Mouse (Mus musculus) right cerebral cortex, postnatal 14 days (tissue): Measurements from ENCODE around the gene Gstt4.
A peak's percentile ranks its signal among the peaks of the same experiment; 100 is the strongest.

Experiments
- DNase-seq: peaks from one replicate; pipeline ENCODE4 v3.0.0; 2022

The Gstt4 gene

DNA sequence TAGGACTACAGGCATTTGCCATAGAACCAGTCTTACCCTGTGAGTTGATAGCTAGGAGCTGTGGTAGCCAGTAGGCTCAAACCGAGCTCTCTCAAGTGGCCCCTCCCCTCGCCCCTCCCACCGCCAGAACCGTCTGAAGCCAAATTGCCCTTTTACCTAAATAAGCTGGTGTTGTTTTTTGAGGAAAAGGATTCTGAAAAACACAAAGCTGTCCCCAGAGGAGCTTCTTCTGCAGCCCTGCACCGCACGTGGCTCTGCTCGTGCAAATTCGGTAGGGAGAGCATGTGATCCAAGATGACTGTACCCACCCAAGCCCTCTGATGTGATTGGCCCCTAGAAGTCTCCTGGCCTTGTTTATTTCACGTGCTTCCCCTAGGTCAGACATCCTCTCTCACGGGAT is 13.0 kb upstream of the Gstt4 start:
- DNase-seq, result no peak

DNA sequence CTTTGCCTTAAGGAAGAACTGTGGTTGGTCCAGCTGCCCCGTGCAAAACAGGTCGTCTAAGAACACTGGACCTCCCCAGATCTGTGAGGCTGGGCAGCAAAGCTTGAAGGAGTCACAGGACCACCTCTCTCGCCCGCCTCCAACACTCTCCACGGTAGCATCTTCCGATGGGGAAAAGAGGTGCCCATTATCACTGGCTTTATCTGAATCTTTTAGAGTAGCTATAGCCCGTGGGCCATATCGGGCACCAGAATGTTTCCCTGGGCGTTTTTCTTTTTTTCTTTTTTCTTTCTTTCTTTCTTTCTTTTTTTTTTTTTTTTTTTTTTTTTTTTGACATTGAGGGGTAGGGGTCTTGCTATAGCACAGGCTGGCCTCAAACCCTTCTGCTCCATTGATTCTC is 12.4 kb upstream of the Gstt4 start:
- DNase-seq, result no peak

DNA sequence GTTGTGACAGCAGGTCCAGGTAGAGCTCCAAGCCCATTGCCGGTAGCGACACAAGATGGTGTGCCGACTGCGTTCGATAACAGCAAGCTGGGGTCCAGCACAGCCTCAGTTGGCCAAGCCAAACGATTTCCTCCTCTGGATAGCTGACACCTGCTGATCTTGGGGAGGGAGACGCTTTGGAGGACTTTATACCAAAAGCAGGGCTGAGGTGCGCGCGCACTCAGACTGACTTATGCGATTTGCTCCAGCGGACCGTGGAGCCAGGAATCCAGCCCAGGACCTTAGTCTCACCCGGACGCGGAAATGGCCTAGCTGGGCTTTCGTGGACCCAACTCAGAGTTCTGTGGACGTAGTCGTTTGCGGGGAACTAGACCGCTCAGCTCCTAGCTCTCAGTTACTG is 11.9 kb upstream of the Gstt4 start:
- peak; percentile 64 for DNase-seq

DNA sequence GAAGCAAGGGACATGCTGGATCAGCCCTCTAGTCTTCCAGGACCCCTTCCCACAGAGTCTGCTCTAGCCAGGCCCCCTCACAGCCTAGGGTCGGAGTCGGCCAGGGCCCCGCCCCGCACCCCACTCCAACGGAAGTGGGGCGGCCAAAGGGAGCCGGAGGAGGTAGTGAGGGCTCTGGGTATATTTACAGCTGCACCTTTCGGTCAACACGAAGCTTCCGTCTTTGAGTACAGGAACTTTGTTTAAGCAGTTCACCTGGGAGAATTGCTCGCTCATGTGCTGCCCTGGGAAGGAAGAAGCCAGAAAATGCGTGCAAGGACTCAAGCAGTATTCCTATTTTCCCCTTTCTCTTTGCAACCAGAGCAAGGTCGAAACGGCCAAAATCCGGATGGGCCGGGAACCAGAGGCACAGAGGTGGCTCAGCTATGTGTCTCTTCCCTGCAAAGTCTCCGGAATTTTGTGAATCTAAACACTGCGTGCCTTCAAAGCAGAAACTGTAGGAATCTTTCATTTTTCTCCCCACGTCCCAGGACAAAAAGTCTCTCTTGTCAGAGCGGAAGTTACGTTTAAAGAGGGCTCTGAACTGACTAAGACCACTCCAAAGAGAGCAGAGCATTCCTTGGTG is 11.2 kb upstream of the Gstt4 start:
- DNase-seq, result no peak

DNA sequence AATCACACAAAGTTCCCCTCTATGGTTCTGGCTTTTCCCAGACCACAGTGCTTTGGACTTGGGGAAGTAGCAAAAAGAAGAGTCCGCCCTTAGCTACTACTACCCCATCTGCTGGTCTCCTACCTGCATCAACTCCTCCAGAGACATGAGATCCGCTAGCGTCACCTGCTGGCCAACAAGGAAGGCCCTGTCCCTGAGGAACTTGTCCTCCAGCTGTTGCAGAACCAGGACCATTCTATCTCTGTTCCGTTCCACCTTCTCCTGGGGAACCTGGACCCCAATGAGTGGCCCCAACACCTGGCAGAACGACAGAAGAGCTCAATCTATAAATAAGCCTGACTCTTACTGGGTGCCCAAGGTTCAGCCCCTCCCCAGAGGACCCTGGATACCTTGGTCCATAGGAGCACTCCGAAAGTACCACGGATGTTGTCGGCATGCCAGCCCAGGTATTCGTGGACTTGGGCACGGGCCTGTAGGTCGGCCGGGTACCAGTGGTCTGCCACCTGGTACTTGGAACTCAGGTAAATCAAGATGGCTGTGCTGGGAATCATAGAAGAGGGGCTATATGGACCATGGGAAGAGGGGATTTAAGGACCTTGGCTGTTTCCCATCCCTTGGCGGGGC is 10.0 kb upstream of the Gstt4 start:
- DNase-seq, result peak; percentile 64

DNA sequence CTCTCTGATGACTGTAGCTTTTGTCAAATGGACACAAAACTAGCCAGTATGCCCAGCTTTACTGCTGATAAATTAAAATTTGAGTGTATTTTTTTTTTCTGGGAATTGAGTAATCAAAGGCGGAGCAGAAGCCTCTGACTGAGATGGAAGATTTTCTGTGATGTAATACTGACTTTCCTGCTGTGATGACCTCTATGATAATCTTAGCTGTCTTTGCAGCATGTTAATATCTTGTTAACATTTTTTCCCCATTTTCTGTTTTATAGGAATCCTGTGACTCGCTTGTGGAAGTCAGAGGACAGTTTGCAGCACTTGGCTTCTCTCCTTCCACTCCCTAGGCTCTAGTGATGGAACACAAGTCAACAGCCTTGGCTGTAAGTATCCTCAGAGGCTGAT is 7.9 kb upstream of the Gstt4 start:
- no peak for DNase-seq

DNA sequence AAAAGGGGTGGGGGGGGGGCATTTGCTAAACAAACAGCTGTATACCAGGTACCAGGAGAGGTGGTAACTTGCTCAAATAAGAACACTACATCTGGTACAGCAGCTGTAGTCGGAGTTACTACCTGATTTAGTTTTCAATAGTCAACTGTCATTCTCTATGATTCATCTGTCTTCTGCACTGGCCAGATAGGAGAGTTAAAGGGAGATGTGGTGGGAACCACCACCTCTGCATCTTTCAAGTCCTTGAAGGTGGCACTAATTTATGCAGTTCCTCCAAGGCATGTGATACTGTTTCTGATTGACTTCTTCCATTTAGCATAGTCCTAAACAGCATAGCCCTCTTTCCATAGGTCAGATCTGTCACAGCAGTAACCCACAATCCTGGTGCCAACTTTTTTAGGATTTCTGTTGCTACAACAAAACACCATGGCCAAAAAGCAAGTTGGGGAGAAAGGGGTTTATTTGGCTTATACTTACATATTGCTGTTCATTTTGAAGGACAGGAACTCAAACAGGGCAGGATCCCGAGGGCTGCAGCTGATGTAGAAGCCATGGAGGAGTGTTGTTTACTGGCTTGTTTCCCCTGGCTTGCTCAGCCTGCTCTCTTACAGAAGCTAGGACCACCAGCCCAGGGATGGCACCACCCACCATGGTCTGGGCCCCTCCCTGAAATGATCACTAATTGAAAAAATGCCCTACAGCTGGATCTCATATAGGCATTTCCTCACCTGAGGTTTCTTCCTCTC is 7.4 kb upstream of the Gstt4 start:
- no peak for DNase-seq

DNA sequence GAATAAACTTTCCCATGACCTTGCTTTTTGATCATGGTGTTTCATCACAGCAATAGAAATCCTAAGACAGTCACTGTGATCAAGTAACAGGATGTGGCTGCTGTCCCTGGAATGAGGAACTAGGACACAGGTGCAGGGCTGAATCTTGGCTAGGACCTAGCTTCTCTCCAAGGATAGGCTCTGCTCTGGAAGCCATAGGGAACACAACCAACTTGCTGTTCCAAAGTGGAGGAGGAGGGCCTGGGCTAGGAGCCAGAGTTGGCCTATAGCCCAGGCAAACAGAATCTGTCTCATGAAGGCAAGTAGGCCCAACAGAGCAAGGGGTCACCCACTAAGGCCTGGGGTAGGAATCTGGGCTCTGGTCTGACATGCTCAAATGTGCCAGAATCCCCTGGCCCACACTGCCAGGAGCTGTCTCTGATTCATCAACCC is 6.2 kb upstream of the Gstt4 start:
- DNase-seq, result no peak

DNA sequence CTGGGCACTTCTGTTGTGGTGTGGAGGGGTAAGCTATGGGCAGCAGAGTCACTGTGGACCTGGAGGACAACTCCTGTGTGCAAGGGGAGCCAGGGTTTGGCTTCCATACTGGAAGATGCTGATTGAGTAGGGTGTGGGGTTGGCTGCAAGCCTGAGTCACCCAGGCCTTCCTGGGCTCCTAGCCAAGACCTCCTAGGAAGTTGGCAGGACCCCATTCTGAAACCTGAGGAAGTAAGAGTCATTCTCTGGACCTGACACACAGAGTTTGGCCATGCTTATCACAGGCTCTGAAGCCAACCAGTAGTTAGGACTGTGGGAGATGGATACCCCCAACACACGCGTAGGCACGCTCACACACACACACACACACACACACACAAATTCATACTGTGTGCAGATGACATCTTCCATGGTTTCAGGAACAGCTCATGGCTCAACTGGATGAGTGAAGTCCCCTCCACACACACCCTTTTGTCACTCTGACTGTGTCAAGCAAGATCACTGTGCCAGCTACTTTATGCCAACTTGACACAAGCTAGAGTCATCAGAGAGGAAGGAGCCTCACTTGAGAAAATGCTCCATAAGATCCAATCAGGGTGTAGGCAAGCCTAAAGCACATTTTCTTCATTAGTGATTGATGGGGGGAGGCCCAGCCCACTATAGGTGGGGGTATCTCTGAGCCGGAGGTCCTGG is 5.5 kb upstream of the Gstt4 start:
- peak; percentile 40 for DNase-seq

DNA sequence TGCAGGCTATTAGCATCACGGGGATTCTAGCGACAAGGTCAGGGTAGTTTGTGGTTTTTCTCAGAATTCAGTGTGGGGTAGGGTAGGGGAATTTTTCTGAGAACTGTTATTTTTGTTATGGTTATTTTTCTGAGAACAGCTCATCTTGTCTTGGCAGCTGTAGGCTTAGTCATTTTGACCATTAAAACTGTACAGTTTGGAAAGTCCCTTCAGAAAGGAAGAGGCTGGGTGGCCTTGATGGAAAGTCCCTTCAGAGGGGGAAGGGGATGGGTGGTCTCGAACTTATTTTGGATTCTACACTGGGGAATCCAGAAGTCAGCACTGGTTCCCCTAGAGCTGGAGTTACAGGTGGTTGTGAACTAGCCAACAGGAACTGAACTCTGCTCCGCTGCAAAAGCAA is 2.2 kb upstream of the Gstt4 start:
- no peak for DNase-seq

DNA sequence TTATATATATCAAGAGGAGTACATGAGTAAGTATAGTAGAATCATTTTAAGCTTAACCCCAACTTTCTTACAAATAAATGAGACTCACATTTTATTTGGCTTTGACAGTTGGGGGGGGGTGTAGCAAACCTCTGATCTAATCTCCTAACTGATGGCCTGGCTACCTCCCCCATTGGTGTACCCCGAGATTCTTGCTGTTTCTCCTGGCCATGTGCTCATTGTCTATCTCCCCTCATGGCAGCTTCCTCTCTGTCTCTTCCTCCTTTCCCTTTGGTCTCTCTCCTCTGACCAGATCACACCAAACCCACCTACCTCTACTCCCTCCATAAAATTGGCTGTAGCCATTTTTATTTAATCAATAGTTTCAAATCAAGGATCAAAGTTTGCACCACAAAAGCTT is 1.4 kb upstream of the Gstt4 start:
- DNase-seq, result no peak

DNA sequence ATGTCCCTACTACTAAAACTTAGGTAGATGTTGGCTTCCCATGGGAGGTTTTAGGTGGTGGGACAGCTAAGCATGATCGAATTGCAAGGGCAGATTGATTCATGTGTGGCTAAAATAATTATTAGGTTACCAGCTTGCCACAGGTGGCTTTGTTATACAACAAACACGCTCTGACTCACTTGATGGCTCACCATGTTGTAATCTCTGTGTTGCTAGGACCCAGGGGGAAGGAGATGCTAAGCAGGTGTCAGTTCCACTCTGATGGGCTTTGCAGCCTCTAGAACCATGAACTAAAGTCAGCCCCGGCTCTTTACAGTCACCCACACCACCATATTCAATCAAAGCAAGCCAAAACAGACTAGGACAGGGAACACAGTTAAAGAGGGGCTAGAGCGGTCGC is 2.5 kb downstream of the Gstt4 start:
- no peak for DNase-seq

DNA sequence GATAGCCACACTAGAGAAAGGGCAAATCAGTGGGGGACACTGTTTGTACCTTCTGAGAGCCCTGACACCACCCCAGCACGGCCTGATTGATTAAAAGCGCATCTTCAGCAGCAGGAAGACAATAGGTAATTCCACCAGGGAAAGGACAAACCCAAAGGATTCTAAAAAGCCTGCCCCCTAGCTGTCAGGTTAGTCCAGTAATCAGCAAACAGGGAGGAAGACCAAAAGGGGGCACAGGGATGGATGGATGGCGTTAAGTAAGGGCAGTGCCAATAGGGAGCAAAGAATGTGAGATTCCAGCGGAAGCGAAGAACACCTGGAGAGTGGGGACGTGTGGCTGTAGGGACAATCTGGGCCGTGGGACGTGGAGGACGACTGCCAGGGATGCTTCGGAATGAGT is 3.7 kb downstream of the Gstt4 start:
- no peak for DNase-seq

DNA sequence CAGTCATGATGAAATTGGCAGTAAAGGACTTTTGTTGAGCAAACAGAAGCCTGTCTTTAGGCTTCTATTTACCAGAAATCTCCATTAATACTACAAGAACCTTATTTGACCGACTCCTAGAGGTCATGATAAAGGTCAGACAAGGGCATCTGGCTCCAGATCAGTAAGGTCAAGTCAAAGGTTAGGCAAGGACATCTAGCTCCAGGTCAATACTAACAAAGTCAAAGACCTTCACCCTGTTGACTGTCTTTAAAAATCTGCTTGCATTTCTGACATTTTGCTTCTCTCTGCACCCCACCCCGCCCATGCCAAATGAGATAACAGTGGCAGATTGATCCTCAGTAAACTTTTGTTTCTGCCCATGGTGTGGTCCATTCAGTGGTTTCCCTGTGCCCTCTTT is 18.1 kb downstream of the Gstt4 start:
- no peak for DNase-seq

DNA sequence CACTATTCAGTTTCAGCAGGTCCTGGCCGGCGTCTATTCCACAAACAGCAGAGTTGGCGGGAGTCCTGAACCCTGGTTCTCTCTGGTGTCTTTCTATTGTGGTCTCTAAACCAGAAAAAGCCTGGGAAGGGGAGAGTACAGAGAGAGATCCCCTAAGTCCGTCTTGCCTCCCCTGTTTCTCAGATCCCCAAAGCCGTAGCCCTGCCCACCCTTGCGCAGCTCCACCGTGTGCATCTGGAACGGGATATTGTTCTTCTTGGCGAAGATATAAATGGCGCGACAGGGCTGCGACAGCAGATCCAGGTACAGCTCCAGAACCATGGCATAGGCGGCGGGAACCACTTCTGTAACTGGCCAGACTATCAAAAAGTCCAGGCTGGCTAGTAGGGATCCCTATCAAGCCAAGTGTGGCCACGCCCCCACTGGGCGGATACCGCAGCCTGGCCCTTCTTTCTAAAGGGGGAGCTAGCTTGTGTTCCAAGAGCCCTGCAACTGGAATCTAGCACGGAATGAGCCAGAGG is 24.1 kb downstream of the Gstt4 start, which contains the start of gene Gstt1:
TSS of gene Gstt1 (minus strand) at position 409 of the 521 bp plus-strand sequence.
- no peak for DNase-seq

DNA sequence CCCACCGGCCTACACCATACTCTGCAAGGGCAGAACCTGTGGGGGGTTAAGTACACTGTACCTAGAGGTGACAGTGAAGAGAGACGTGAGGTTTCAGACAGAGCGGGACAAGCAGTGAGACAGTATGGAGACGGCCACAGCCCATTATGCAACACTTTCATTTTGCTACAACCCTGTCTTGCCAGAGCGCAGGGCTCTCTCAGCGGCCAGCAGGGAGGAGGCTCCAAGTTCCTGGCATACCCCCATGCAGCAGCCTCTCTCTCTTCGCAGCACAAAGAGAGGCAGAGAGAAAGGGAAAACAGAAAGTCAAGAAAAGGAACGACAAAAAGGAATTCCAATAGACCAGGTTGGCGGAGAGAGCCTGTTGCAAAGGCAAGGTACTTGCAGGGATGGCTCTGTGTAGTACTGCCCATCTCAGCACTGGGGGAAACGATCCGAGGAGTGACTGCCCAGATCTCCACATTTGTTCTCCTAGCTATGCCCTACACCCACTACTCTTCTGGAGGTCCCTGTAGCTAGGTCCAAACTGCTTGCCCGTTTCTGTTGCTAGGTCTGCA is 24.6 kb downstream of the Gstt4 start:
- peak; percentile 24 for DNase-seq

DNA sequence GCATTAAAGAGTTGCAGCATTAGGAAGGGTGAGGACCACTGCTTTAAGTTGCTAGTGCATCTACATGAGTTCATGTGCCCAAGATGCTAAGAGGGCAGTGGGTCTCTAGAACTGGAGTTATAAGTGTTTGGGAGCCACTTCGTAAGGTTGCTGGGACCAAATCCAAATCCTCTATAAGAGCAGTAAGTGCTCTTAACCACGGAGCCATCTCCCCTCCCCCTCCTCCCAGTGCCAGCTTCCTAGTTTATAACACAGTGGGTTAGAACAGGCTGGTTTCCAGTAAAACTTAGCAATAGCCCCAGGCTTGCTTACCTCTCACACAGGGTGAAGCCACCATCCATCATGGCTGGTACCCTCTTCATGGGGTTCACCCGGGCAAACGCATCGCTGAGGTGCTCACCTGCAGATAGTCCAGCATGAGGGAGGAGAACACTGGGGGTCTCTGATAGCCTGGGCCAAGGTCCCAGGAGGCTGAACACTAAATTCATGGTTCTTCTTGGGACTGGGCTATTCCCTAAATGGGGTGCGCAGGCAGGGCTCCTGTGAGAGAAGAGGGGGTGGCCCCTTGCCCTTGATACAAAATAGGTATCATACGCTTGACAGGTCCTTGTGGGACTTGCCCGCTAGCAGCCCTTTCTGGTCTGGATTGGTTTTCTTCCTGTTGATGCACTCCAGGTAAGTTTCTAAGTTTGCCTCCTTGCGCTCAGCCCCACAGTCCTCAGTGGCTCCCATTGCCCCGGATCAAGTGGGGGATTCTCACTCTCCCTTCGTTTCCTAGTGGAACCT is 25.4 kb downstream of the Gstt4 start:
- no peak for DNase-seq

DNA sequence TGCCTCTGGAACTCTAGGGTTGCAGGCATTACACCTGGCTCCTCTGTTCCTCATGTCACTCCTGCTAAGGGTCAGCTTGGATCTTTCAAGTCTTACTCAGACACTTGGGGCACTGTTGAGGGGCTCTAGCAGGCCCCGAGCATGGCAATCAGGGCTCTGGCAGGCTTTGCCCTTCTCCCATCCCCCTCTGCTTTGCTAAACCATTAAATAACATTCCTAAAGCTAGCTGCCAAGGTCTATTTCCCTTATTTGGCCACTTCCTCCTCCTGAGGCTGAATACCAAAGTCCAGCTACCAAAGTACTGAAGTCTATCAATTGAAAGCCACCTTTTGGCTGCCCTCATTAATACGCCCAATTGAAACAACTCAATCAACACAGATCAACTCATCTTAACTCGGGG is 27.5 kb downstream of the Gstt4 start:
- no peak for DNase-seq

DNA sequence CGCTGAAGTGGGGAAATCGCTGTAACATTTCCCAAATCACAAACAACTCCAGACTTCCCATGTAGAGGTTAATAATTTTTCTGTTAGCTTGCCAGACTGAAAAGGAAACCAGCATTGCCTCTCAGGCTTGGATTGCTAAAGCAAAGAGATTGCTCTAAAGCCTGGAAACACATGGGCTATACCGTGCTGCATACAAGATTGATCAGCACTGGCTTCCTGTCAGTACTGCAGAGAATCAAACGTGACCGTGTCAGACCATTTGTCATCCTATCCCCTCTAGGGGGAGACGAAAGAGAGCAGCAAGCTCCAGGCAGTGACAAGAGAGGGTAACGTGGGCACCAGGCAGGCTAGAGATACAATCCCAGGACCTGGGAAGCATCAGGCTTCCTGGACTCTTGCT is 31.6 kb downstream of the Gstt4 start:
- no peak for DNase-seq

DNA sequence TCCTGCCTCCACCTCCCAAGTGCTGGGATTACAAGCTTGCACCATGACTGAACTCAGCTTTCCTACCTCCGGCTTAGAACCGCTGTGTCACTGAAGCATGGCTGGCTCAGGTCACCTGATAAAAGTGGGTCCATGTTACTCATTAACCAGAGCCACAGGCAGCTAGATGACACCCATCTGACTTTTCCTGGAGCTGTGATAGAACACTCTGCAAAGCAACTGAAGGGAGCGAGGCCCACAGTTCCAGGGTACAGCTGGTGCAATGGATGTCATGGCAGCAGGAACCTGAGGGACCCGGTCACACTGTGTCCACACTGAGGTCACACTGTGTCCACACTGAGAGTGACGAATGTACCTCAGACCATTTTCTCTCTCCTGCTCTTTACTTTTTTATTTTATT is 32.5 kb downstream of the Gstt4 start:
- DNase-seq, result no peak

DNA sequence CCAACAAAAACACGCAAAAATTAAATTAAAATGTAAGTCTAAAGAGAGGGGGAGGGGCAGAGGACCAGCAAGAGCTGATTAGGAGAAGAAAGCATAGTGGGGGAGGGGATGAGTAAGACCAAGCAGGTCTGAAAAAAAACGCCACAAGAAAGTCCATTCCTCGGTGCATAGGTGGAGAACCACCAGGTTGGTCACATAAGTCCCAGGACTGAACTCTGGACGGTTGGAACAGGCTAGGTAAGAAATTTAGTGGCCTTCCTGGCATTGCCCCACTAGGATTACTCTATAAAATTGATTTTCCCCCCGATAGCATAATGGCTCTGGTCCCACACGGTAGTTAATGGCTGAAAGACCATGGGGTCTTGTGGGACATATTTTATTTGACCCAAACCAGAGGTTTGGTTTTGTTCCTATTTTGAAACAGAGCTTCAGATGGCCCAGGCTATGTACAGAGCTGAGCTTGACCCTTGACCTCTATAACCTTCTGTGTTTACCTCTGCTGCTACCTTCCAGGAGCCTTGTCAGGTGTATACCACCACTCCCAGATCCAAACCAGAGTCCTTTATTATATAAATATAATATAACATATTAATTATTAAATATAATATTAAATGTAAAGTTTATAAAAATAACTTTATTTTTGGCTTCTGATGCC is 33.1 kb downstream of the Gstt4 start:
- DNase-seq, result no peak

DNA sequence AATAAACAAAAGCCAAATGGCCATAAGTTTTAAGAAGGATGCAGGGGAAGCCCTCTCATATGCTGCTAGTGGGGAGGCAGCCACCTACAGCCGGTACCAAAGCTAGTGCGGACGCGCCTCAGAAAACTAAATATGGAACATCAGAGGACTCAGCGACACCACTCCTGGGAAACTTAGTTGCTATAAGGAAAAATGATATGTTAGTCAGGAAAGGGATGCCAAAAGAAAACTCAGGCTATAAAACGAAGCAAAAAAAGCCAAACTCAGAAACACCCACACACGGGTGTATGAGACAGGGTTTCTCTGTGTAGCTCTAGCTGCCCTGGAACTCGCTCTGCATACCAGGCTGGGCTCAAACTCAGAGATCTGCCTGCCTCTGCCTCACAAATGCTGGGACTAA is 34.1 kb downstream of the Gstt4 start:
- DNase-seq, result no peak
